Mouse (Mus musculus): ENCODE measurements around the gene Stip1. TPM values are rescaled to one million over a fixed set of nuclear protein-coding genes. Genes with fewer than 3 reads are reported as not detected.
"Not testable (repeated sequence)": the region's sequence is repeated elsewhere in the genome, so short reads cannot be mapped to it uniquely, and the experiment has no call there.

Gene Stip1
- polyA plus RNA-seq, 1 experiment from 2014 or later: 240 TPM

DNA sequence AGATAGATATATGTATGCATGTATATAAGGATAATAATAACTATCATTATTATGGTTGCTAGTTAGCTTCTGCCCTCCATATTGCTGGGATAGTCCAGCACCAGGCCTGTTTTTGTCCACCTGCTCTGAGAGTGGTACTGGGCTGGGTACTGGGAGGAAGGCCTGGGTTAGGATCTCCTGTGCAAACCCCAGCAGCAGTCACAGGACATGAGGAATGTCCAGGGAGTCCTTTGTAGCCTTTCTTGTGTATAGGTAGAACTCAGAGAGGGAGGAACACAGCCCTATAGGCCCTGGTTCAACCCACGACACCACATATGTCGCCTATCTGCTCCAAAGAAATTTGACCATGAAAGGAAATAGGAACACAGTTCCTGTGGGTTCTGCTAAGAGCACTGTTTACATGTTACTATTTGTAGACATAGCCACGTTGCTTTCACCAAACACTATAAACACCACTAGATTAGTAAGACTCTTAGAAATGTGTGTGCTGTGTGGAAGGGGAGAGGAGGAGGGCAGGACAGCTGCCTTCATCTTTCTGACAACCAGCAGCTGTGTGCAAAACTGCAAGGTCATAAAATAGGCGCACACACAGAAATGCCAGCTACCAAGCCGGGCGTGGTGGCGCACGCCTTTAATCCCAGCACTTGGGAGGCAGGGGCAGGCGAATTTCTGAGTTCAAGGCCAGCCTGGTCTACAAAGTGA is 32.7 kb downstream of the Stip1 start:
- no peak overlapping the region for H3K27ac ChIP-seq
- no peaks in the 10 kb centered on the region for H3K4me1 ChIP-seq
- no peak overlapping the region for H3K4me2 ChIP-seq
- WGBS: 83% methylated on average over 9 of the region's 9 CpGs
- no peaks in the 10 kb centered on the region for H3K9me3 ChIP-seq
- no peaks in the 10 kb centered on the region for H3K27me3 ChIP-seq
- H3K4me3 ChIP-seq: no peak overlapping the region
- ATAC-seq (ENCODE audit: insufficient number of reproducible peaks, insufficient read depth, low FRiP score, low TSS enrichment, low read depth): no peak
- no peak overlapping the region for H3K9ac ChIP-seq
- H3K36me3 ChIP-seq: no peaks in the 10 kb centered on the region

DNA sequence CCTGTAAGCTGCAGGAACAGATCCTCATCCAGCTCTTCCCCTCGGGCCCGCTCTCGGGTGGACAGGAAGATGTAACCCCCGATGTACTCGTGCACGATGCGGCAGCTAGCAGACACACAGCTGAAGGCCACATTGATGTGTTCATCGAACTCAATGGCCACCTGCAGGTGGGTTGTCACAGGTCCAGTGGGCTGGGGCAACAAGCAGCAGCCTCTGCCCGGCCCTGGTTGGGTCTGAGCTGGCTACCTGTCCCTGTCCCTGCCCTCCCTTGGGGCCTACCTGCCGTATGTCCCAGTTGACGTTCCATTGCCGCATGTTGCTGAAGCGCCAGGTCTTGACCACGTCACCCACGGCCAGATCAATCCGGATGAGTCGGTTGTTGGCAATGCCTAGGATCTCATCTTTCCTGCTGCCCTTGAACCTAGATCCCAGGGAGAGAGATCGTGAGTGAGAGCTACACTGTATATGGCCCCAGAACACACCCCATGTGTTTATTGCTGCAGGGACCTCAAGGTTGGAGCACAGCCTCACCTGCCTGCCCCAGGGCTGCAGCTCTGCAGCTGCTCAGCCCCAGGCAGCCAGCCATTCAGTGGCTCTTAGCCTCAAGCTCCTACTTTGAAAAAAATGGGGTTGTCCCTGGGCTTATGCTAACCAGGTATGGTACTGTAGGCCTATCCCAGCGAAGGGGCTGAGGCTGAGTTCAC is 40.3 kb downstream of the Stip1 start:
- peaks cover 28% of the 10 kb centered on the region for H3K36me3 ChIP-seq
- WGBS: 92% methylated on average over 19 of the region's 19 CpGs

DNA sequence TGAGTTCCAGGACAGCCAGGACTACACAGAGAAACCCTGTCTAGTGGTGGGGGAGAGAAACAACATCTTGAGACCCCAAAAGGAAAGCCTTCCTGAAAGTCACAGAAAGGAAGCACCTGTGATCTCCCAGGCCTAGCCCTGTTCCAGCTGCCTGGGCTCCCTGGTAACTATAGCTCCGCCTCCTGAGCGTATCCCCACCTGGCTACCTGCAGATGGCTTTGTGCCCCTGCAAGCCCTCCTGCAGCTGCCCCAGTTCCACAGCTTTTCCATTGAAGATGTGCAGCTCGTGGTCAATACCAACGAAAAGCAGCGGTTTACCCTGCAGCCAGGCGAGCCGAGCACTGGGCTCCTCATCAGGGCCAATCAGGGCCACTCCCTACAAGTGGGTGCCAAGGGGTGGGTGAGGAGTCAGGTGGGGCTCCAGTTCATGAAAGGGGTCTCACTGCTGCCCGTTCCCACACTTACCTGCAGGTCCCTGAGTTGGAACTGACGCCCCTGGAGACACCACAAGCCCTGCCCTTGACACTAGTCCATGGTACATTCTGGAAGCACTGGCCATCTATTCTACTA is 42.0 kb downstream of the Stip1 start:
- no peak overlapping the region for H3K4me2 ChIP-seq
- H3K9ac ChIP-seq: no peak overlapping the region
- ATAC-seq (ENCODE audit: insufficient number of reproducible peaks, insufficient read depth, low FRiP score, low TSS enrichment, low read depth): no peak

More for the DNA sequence above, 40.3 kb downstream of the Stip1 start:
- H3K27ac ChIP-seq: no peak overlapping the region
- ATAC-seq (ENCODE audit: insufficient number of reproducible peaks, insufficient read depth, low FRiP score, low TSS enrichment, low read depth): no peak
- no peak overlapping the region for H3K4me2 ChIP-seq
- peaks cover 24% of the 10 kb centered on the region for H3K4me1 ChIP-seq
- H3K9ac ChIP-seq: no peak overlapping the region
- H3K9me3 ChIP-seq: no peaks in the 10 kb centered on the region
- no peaks in the 10 kb centered on the region for H3K27me3 ChIP-seq
- no peak overlapping the region for H3K4me3 ChIP-seq

DNA sequence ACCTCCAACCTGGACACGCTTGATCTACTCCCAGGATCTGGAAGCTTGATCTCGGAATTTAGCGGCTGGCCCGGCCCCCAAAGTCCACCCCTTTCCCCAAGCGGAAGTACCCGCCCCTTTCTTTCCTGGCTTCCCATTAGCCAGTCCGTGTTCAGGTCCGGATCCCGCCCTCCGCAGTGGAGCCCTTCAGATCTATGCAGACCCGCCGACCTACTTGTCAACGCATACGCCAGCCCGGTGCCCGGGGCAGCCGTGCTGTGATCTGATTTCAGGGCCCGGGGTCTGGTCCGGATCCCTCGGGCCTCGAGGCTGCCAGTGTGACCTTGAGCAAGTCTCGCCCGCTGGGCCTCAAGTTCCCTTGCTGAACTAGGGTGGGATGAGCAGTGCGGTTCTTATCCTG is 43.8 kb downstream of the Stip1 start, which contains the start of the genes Nudt22 and Trpt1:
Nudt22 (minus strand) TSS at position 112 of the 400 bp plus-strand sequence.
Trpt1 (plus strand) TSS at position 126 of the 400 bp plus-strand sequence.
- peak within 1 kb of the TSS; percentile 66 for H3K4me3 ChIP-seq
- H3K9me3 ChIP-seq: no peaks in the 10 kb centered on the region
- peak within 1 kb of the TSS; percentile 83 for H3K9ac ChIP-seq
- peak within 1 kb of the TSS; percentile 68 for H3K27ac ChIP-seq
- under 1% methylated on average over 23 of the region's 24 CpGs for WGBS
- ATAC-seq (ENCODE audit: insufficient number of reproducible peaks, insufficient read depth, low FRiP score, low TSS enrichment, low read depth): peak; percentile 74
- H3K4me2 ChIP-seq: peak within 1 kb of the TSS; percentile 81
- H3K36me3 ChIP-seq: peaks cover 28% of the 10 kb centered on the region
- peaks cover 39% of the 10 kb centered on the region for H3K4me1 ChIP-seq
- H3K27me3 ChIP-seq: no peaks in the 10 kb centered on the region

More for the DNA sequence above, 42.0 kb downstream of the Stip1 start:
- Histone ChIP-seq H3K27me3 (no peaks in the 10 kb centered on the region), H3K36me3 (peaks cover 28% of the 10 kb centered on the region), H3K9me3 (no peaks in the 10 kb centered on the region), H3K4me1 (peaks cover 32% of the 10 kb centered on the region), H3K4me3 (no peak overlapping the region), H3K27ac (no peak overlapping the region)
- WGBS: 80% methylated on average over 9 of the region's 9 CpGs

DNA sequence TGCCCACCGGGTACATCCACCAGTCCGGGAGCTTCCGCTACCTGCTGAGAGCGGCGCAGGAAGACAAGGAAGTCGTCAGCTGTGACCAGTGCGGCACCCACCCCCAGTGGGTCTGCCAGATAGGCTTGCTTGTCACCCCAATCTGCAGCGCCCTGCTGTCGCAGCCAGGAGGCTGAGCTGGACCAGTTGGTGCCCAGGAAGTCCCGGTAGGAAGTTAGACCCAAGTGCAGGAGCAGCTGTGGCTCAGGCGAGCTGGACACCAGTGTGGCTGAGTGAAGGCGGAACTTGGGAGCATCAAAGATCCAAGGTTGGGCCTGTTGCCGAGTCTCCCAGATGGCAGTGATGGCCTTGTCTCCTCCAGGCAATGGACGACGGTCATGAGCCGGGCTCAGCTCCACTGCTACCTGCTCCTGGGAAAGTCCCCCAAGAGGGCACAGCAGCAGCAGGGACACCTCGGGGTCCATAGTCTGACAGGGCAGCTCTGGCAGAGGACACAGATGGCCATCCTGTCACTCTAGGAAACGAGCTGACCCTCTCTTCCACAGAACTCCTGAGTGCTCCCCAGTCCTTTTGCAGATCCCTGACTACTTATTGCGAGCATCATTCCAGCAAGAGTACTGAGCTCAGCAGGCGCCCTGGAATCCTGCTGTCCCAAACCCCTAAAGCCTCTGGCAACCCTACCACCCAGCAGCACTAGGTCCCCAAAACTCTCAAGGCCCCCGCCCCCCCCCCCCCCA is 44.3 kb downstream of the Stip1 start:
- H3K4me2 ChIP-seq: peak overlapping the region; percentile 81
- no peaks in the 10 kb centered on the region for H3K27me3 ChIP-seq
- WGBS: 49% methylated on average over 21 of the region's 21 CpGs
- H3K9ac ChIP-seq: peak overlapping the region; percentile 83
- H3K27ac ChIP-seq: peak overlapping the region; percentile 49; the same call in 1 of the 2 replicates
- peak overlapping the region; percentile 66 for H3K4me3 ChIP-seq
- H3K36me3 ChIP-seq: peaks cover 27% of the 10 kb centered on the region
- peaks cover 39% of the 10 kb centered on the region for H3K4me1 ChIP-seq
- no peaks in the 10 kb centered on the region for H3K9me3 ChIP-seq
- no peak for ATAC-seq (ENCODE audit: insufficient number of reproducible peaks, insufficient read depth, low FRiP score, low TSS enrichment, low read depth)

DNA sequence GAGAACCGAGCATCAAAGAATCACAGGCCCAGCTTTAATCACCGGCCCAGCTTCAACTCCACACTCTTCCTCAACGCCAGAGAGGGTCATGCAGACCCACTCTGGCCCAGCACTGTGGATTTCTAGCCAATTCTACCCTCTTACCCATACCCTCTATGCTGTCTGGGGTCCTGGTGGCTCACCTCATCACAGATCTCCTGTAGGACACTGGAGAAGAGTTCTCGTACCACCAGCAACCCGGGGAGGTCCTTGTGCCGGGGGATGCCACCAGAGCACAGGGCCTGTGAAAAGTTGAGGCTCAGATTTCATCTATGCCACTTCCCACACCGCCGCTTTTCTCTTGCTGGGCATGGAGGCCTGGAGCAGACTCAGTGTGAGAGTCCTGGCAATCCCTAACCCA is 45.3 kb downstream of the Stip1 start:
- H3K4me3 ChIP-seq: peak overlapping the region; percentile 66; the same call in 1 of the 2 replicates
- no peaks in the 10 kb centered on the region for H3K9me3 ChIP-seq
- no peak overlapping the region for H3K27ac ChIP-seq
- no peak for ATAC-seq (ENCODE audit: insufficient number of reproducible peaks, insufficient read depth, low FRiP score, low TSS enrichment, low read depth)
- peak overlapping the region; percentile 83; the same call in 1 of the 2 replicates for H3K9ac ChIP-seq
- H3K36me3 ChIP-seq: peaks cover 18% of the 10 kb centered on the region
- H3K4me1 ChIP-seq: peaks cover 39% of the 10 kb centered on the region
- WGBS: 83% methylated on average over 8 of the region's 8 CpGs
- H3K4me2 ChIP-seq: peak overlapping the region; percentile 81
- no peaks in the 10 kb centered on the region for H3K27me3 ChIP-seq

DNA sequence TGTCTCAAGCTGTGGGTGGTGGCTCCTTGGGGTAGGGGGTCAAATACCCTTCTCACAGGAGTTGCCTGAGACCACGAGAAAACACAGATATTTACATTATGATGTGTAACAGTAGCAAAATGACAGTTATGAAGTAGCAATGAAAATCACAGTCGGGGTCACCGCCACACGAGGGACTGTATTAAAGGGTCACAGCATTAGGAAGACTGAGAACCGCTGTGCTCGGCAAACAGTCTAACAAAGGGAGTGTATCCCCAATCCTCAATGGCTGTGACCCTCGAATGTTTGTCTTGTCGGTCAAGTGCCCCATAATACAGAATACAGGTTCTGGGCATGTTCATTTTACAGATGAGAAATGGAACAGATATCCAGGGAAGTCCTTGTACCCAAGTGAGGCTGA is 45.8 kb downstream of the Stip1 start:
- 85% methylated on average over 8 of the region's 8 CpGs for WGBS
- Histone ChIP-seq H3K4me3 (peak overlapping the region; percentile 58; the same call in 1 of the 2 replicates), H3K4me2 (no peak overlapping the region), H3K27me3 (no peaks in the 10 kb centered on the region), H3K36me3 (peaks cover 13% of the 10 kb centered on the region), H3K27ac (no peak overlapping the region), H3K4me1 (peaks cover 39% of the 10 kb centered on the region), H3K9me3 (no peaks in the 10 kb centered on the region), H3K9ac (no peak overlapping the region)
- no peak for ATAC-seq (ENCODE audit: insufficient number of reproducible peaks, insufficient read depth, low FRiP score, low TSS enrichment, low read depth)

DNA sequence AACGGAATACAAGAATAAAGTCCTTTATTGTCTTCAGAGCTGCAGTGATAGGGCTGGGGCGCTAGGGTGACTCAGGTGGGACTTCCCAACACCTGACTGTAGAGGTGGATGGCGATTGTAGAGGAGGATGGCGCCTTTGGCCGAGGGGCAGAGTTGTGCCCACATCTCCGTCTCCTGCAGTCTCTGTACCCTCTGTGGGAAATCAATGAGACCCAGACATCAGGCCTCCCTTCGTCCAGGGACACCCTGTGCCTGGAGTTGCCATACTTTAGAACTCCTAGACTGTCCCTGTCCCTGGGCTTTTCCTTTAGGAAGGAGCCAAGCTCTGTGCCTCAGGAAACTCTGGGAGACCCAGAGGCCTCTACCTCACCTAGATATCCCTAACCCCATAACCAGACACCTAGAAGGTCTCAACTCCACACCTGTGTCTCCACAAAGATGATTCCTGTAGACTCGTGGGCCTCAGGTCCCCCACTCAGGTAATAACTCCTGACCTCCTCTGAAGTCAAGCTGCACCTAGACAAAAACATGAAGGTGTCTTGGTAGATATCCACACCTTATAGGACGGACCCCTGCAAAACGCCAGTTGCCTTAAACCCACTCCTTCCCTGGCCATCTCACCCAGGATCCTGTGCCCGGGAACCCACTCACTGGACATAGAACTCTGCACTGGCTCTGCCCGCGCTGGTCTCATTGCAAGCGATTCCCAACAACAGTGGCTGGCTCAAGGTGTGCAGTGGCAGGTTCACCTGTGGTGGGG is 46.6 kb downstream of the Stip1 start:
- H3K9ac ChIP-seq: peak overlapping the region; percentile 69
- no peaks in the 10 kb centered on the region for H3K27me3 ChIP-seq
- WGBS: 63% methylated on average over 14 of the region's 14 CpGs
- ATAC-seq (ENCODE audit: insufficient number of reproducible peaks, insufficient read depth, low FRiP score, low TSS enrichment, low read depth): no peak
- H3K27ac ChIP-seq: peak overlapping the region; percentile 39; the same call in 1 of the 2 replicates
- H3K9me3 ChIP-seq: no peaks in the 10 kb centered on the region
- H3K4me1 ChIP-seq: peaks cover 41% of the 10 kb centered on the region
- H3K36me3 ChIP-seq: peaks cover 5% of the 10 kb centered on the region; the same call in 1 of the 2 replicates
- H3K4me3 ChIP-seq: peak overlapping the region; percentile 58
- H3K4me2 ChIP-seq: peak overlapping the region; percentile 91

DNA sequence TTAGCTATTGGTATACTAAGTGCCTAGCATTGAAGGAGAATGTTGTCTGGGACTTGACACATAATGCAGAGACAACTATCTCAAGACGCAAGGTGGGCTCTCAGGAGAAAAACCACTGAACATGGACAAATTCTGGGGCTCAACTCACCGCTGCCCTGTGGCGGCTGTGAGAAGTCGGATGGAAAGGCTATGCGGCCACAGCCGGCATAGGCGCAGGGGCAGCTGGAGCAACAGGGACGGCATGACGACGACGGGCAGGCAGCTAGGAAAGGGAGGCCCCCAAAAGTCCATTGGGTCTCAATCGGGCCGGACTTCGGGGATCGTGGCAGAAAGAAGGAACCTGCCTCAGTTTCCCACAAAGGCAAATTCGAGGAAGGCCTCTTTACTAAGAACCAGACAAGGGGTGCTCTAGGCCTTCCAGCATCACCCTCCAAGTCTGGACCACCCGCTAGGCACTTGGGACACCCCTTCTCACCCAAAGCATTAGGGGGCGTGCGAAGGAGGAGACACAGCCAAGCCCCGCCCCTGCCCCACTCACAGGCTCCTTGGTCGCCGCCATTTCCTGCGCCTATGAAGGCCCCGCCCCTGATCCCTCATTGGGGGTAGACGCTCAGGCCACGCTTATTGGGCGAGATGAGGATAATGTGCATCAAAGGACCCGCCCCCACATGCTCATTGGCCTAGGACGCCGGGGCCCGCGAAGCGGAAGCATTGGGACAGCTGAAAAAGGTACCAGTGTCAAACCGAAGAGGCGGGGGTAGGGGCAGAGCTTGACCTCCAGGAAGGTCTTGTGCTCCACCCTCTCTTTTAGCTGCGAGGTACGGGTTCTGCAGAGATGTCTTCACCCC is 47.5 kb downstream of the Stip1 start, which contains the start of gene Dnajc4:
Dnajc4 (minus strand) TSS at position 562 of the 848 bp plus-strand sequence.
- Histone ChIP-seq H3K9ac (peak within 1 kb of the TSS; percentile 77), H3K4me2 (peak within 1 kb of the TSS; percentile 91), H3K4me1 (peaks cover 44% of the 10 kb centered on the region), H3K27me3 (no peaks in the 10 kb centered on the region), H3K36me3 (no peaks in the 10 kb centered on the region), H3K27ac (peak within 1 kb of the TSS; percentile 68; the same call in 1 of the 2 replicates), H3K4me3 (peak within 1 kb of the TSS; percentile 58), H3K9me3 (no peaks in the 10 kb centered on the region)
- WGBS: 2% methylated on average over 37 of the region's 37 CpGs
- peak; percentile 90 for ATAC-seq (ENCODE audit: insufficient number of reproducible peaks, insufficient read depth, low FRiP score, low TSS enrichment, low read depth)

DNA sequence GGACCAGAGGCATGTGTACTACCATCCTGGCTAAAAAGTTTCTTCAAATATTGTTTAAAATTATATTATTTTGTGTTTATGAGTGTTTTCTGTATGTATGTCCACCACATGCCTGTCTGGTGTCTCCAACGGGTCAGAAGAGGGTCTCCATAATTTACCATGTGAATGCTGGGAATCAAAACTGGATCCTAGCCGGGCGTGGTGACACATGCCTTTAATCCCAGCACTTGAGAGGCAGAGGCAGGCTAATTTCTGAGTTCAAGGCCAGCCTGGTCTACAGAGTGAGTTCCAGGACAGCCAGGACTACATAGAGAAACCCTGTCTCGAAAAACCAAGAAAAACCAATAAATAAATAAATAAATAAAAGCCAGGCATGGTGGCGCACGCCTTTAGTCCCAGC is 48.6 kb downstream of the Stip1 start:
- not testable (repeated sequence) for H3K27ac ChIP-seq; H3K36me3 ChIP-seq; ATAC-seq (ENCODE audit: insufficient number of reproducible peaks, insufficient read depth, low FRiP score, low TSS enrichment, low read depth); H3K9ac ChIP-seq; H3K9me3 ChIP-seq; H3K4me3 ChIP-seq; H3K27me3 ChIP-seq
- 90% methylated on average over 6 of the region's 6 CpGs for WGBS
- H3K4me2 ChIP-seq: 0 out of 2 replicates have a peak overlapping the region, but pooled peaks have one; percentile 91
- H3K4me1 ChIP-seq: peaks cover 42% of the 10 kb centered on the region
